Mouse (Mus musculus): ENCODE measurements around the gene Zfp978. TPM values are rescaled to one million over a fixed set of nuclear protein-coding genes. Genes with fewer than 3 reads are reported as not detected.
"Not testable (repeated sequence)": the region's sequence is repeated elsewhere in the genome, so short reads cannot be mapped to it uniquely, and the experiment has no call there.

Zfp978 gene
- total and polyA plus RNA-seq, 3 experiments: 0.28 to 0.58 TPM; not detected in 1

- not testable (repeated sequence) for H3K36me3 ChIP-seq (ENCODE audit: control insufficient read depth in 1 of 2, insufficient read depth in 2 of 2, low read length in 2 of 2); H3K27me3 ChIP-seq (ENCODE audit: control insufficient read depth in 1 of 2, insufficient read depth in 2 of 2, low read length in 2 of 2); H3K4me3 ChIP-seq (ENCODE audit: control insufficient read depth in 1 of 2, insufficient read depth in 1 of 2, low read depth in 2 of 2, low read length in 2 of 2); H3K4me1 ChIP-seq (ENCODE audit: control insufficient read depth in 1 of 2, insufficient read depth in 2 of 2, low read length in 2 of 2); DNase-seq (ENCODE audit: low read depth, low spot score); H3K9me3 ChIP-seq (replicated peaks; ENCODE audit: insufficient read depth, low read length); H3K79me2 ChIP-seq (ENCODE audit: control insufficient read depth, insufficient read depth, low read length, poor library complexity); H3K27ac ChIP-seq (ENCODE audit: control insufficient read depth, low read depth, low read length); H3K9ac ChIP-seq (ENCODE audit: control insufficient read depth, low read depth, low read length, poor library complexity, severe bottlenecking)
These were observed 10.6 kb upstream of the Zfp978 start for GRCm38 (mm10) chr4:147350541-147350940.

GRCm38 (mm10) chr4:147351376-147351980 is 9.6 kb upstream of the Zfp978 start:
- H3K79me2 ChIP-seq (ENCODE audit: control insufficient read depth, insufficient read depth, low read length, poor library complexity); H3K27me3 ChIP-seq (ENCODE audit: control insufficient read depth in 1 of 2, insufficient read depth in 2 of 2, low read length in 2 of 2); H3K4me1 ChIP-seq (ENCODE audit: control insufficient read depth in 1 of 2, insufficient read depth in 2 of 2, low read length in 2 of 2); H3K9me3 ChIP-seq (replicated peaks; ENCODE audit: insufficient read depth, low read length); H3K36me3 ChIP-seq (ENCODE audit: control insufficient read depth in 1 of 2, insufficient read depth in 2 of 2, low read length in 2 of 2); H3K27ac ChIP-seq (ENCODE audit: control insufficient read depth, low read depth, low read length); H3K9ac ChIP-seq (ENCODE audit: control insufficient read depth, low read depth, low read length, poor library complexity, severe bottlenecking); DNase-seq (ENCODE audit: low read depth, low spot score); H3K4me3 ChIP-seq (ENCODE audit: control insufficient read depth in 1 of 2, insufficient read depth in 1 of 2, low read depth in 2 of 2, low read length in 2 of 2): not testable (repeated sequence)

- H3K27me3 ChIP-seq (ENCODE audit: control insufficient read depth in 1 of 2, insufficient read depth in 2 of 2, low read length in 2 of 2); H3K79me2 ChIP-seq (ENCODE audit: control insufficient read depth, insufficient read depth, low read length, poor library complexity); DNase-seq (ENCODE audit: low read depth, low spot score); H3K36me3 ChIP-seq (ENCODE audit: control insufficient read depth in 1 of 2, insufficient read depth in 2 of 2, low read length in 2 of 2); H3K4me3 ChIP-seq (ENCODE audit: control insufficient read depth in 1 of 2, insufficient read depth in 1 of 2, low read depth in 2 of 2, low read length in 2 of 2); H3K27ac ChIP-seq (ENCODE audit: control insufficient read depth, low read depth, low read length); H3K9ac ChIP-seq (ENCODE audit: control insufficient read depth, low read depth, low read length, poor library complexity, severe bottlenecking); H3K9me3 ChIP-seq (replicated peaks; ENCODE audit: insufficient read depth, low read length); H3K4me1 ChIP-seq (ENCODE audit: control insufficient read depth in 1 of 2, insufficient read depth in 2 of 2, low read length in 2 of 2): not testable (repeated sequence)
These were observed 7.5 kb upstream of the Zfp978 start for GRCm38 (mm10) chr4:147353626-147354025.

- H3K79me2 ChIP-seq (ENCODE audit: control insufficient read depth, insufficient read depth, low read length, poor library complexity); H3K9me3 ChIP-seq (replicated peaks; ENCODE audit: insufficient read depth, low read length); H3K4me3 ChIP-seq (ENCODE audit: control insufficient read depth in 1 of 2, insufficient read depth in 1 of 2, low read depth in 2 of 2, low read length in 2 of 2); H3K27me3 ChIP-seq (ENCODE audit: control insufficient read depth in 1 of 2, insufficient read depth in 2 of 2, low read length in 2 of 2); H3K4me1 ChIP-seq (ENCODE audit: control insufficient read depth in 1 of 2, insufficient read depth in 2 of 2, low read length in 2 of 2); H3K27ac ChIP-seq (ENCODE audit: control insufficient read depth, low read depth, low read length); DNase-seq (ENCODE audit: low read depth, low spot score); H3K36me3 ChIP-seq (ENCODE audit: control insufficient read depth in 1 of 2, insufficient read depth in 2 of 2, low read length in 2 of 2); H3K9ac ChIP-seq (ENCODE audit: control insufficient read depth, low read depth, low read length, poor library complexity, severe bottlenecking): not testable (repeated sequence)
These were observed 5.1 kb upstream of the Zfp978 start for GRCm38 (mm10) chr4:147356042-147356441.

- not testable (repeated sequence) for H3K4me1 ChIP-seq (ENCODE audit: control insufficient read depth in 1 of 2, insufficient read depth in 2 of 2, low read length in 2 of 2); H3K27ac ChIP-seq (ENCODE audit: control insufficient read depth, low read depth, low read length); H3K36me3 ChIP-seq (ENCODE audit: control insufficient read depth in 1 of 2, insufficient read depth in 2 of 2, low read length in 2 of 2); H3K4me3 ChIP-seq (ENCODE audit: control insufficient read depth in 1 of 2, insufficient read depth in 1 of 2, low read depth in 2 of 2, low read length in 2 of 2); H3K79me2 ChIP-seq (ENCODE audit: control insufficient read depth, insufficient read depth, low read length, poor library complexity); H3K9me3 ChIP-seq (replicated peaks; ENCODE audit: insufficient read depth, low read length); DNase-seq (ENCODE audit: low read depth, low spot score); H3K27me3 ChIP-seq (ENCODE audit: control insufficient read depth in 1 of 2, insufficient read depth in 2 of 2, low read length in 2 of 2); H3K9ac ChIP-seq (ENCODE audit: control insufficient read depth, low read depth, low read length, poor library complexity, severe bottlenecking)
These were observed 3.9 kb upstream of the Zfp978 start for GRCm38 (mm10) chr4:147357195-147357594.

- H3K9ac ChIP-seq (ENCODE audit: control insufficient read depth, low read depth, low read length, poor library complexity, severe bottlenecking); H3K27me3 ChIP-seq (ENCODE audit: control insufficient read depth in 1 of 2, insufficient read depth in 2 of 2, low read length in 2 of 2); H3K9me3 ChIP-seq (replicated peaks; ENCODE audit: insufficient read depth, low read length); H3K4me3 ChIP-seq (ENCODE audit: control insufficient read depth in 1 of 2, insufficient read depth in 1 of 2, low read depth in 2 of 2, low read length in 2 of 2); H3K27ac ChIP-seq (ENCODE audit: control insufficient read depth, low read depth, low read length); H3K79me2 ChIP-seq (ENCODE audit: control insufficient read depth, insufficient read depth, low read length, poor library complexity); H3K36me3 ChIP-seq (ENCODE audit: control insufficient read depth in 1 of 2, insufficient read depth in 2 of 2, low read length in 2 of 2); DNase-seq (ENCODE audit: low read depth, low spot score); H3K4me1 ChIP-seq (ENCODE audit: control insufficient read depth in 1 of 2, insufficient read depth in 2 of 2, low read length in 2 of 2): not testable (repeated sequence)
These were observed 769 bp downstream of the Zfp978 start for GRCm38 (mm10) chr4:147361872-147362271.

- not testable (repeated sequence) for DNase-seq (ENCODE audit: low read depth, low spot score); H3K36me3 ChIP-seq (ENCODE audit: control insufficient read depth in 1 of 2, insufficient read depth in 2 of 2, low read length in 2 of 2); H3K27ac ChIP-seq (ENCODE audit: control insufficient read depth, low read depth, low read length); H3K9ac ChIP-seq (ENCODE audit: control insufficient read depth, low read depth, low read length, poor library complexity, severe bottlenecking); H3K9me3 ChIP-seq (replicated peaks; ENCODE audit: insufficient read depth, low read length); H3K4me1 ChIP-seq (ENCODE audit: control insufficient read depth in 1 of 2, insufficient read depth in 2 of 2, low read length in 2 of 2); H3K4me3 ChIP-seq (ENCODE audit: control insufficient read depth in 1 of 2, insufficient read depth in 1 of 2, low read depth in 2 of 2, low read length in 2 of 2); H3K27me3 ChIP-seq (ENCODE audit: control insufficient read depth in 1 of 2, insufficient read depth in 2 of 2, low read length in 2 of 2); H3K79me2 ChIP-seq (ENCODE audit: control insufficient read depth, insufficient read depth, low read length, poor library complexity)
These were observed 8.5 kb downstream of the Zfp978 start for GRCm38 (mm10) chr4:147369564-147369963.
